Mouse (Mus musculus) ES-E14 (cell line): Measurements from ENCODE around the gene Dennd4c.

ENCODE experiments used
- CHD2 ChIP-seq: IDR thresholded peaks from 2 replicates; pipeline ENCODE4 v1.6.1; 2014; ENCODE audit warnings: mild to moderate bottlenecking, low read depth, low read length, inconsistent platforms
- HCFC1 ChIP-seq: IDR thresholded peaks from 2 replicates; pipeline ENCODE4 v1.6.1; 2012; ENCODE audit warnings: low read length, inconsistent platforms, borderline replicate concordance; ENCODE audit not compliant: insufficient read depth
- ZC3H11A ChIP-seq: IDR thresholded peaks from 2 replicates; pipeline ENCODE4 v1.6.1; 2012; ENCODE audit warnings: low read depth, mild to moderate bottlenecking, inconsistent platforms, low read length, borderline replicate concordance

- TF ChIP-seq HCFC1 (no peak), ZC3H11A (no peak), CHD2 (no peak)
Observed at GRCm38 (mm10) chr4:86884945-86885344, 136.6 kb downstream of the Dennd4c start.
